ENCODE assay signal across 12 mouse cellular contexts in genomic region chr9:52448245-52448644, GRCm38 (mm10).
"Had no signal": no experiment of that assay in that cellular context is flagged by ENCODE, and none has a peak within 500 bp of the region (broad histone marks: within the 10 kb centered on the region; RNA-seq: fewer than 3 reads in every experiment).

No protein-coding gene starts in this region.

- ATAC-seq: midbrain, embryonic 16.5 days had no signal

- DNase-seq: lung, adult 18-20 months; lung, embryonic 14.5 days; lung, postnatal 10 days; lung, postnatal 4 days; midbrain, embryonic 14.5 days; retina, postnatal 1 day; right cerebral cortex, postnatal 14 days; spleen, adult 18-20 months; thymus, adult 18-20 months; thymus, postnatal 14 days; thymus, postnatal 36 days had no signal
